Mouse (Mus musculus): ENCODE measurements around the gene Hfe2.

Gene Hfe2

GRCm38 (mm10) chr3:96557694-96558093 lies 32.7 kb downstream of the Hfe2 start, which contains the start of gene Txnip:
Txnip (plus strand) TSS chr3:96557957.
- in situ Hi-C loops (cut with MboI, MseI) = no loop called here

GRCm38 (mm10) chr3:96558159-96558558 lies 33.2 kb downstream of the Hfe2 start:
- in situ Hi-C loops (cut with MboI, MseI) = no loop called here

DNA sequence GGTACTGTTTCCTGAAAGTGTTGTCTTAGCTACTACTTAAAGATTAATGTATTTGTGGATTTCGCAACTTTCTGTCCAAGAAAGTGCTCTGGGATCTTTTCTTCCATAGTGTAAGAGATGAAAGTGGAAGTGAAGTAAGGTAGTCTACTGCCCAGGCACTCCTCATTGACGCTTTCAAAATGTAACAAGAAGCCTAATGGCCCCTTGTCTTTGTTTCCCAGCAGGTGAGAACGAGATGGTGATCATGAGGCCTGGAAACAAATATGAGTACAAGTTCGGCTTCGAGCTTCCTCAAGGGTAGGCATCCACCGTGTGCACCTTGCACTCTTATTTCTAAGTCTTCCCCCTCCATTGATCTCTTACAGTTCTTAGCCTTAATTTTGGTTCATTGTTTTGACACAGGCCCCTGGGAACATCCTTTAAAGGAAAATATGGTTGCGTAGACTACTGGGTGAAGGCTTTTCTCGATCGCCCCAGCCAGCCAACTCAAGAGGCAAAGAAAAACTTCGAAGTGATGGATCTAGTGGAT lies 33.8 kb downstream of the Hfe2 start:
- in situ Hi-C loops (cut with MboI, MseI) = no loop called here

DNA sequence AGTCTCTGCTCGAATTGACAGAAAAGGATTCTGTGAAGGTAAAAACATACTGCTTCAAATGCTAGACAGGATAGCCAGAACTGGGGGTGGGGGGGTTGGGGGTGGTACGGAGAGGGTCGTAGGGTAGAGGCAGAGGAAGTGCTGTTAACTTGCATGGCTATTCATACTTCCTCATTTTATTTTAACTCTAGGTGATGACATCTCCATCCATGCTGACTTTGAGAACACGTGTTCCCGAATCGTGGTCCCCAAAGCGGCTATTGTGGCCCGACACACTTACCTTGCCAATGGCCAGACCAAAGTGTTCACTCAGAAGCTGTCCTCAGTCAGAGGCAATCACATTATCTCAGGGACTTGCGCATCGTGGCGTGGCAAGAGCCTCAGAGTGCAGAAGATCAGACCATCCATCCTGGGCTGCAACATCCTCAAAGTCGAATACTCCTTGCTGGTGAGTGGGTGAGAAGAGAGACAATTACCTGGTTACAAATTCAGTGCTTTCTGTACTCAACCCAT lies 34.5 kb downstream of the Hfe2 start:
- in situ Hi-C loops (cut with MboI, MseI) = no loop called here

DNA sequence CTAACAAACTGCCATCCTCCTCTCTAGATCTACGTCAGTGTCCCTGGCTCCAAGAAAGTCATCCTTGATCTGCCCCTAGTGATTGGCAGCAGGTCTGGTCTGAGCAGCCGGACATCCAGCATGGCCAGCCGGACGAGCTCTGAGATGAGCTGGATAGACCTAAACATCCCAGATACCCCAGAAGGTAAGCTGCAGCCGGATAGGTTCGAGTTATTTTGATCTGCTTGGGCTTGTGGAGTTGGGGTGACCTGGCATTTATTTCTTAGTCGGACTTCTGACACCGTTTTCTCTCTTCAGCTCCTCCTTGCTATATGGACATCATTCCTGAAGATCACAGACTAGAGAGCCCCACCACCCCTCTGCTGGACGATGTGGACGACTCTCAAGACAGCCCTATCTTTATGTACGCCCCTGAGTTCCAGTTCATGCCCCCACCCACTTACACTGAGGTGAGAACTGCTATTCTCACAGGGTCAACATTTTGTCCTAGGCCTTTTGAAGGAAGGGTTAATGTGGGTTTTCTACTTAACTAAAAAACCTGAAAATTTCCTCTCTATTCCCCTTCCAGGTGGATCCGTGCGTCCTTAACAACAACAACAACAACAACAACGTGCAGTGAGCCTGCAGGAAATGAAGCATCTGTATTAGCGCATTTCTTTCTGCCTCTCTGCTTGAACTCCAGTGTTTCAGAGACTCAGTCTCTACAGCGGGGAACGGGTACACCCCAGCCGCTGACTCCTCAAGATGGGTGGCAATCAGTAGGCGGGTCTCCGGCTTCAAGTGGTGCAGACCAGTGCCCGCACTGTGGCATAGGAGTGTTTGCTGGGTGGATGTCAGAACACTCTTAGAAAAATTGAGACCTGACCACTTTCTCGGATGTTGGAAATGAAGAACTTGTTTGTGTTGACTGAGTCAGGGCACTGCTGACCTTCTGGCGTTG lies 35.2 kb downstream of the Hfe2 start:
- in situ Hi-C loops (cut with MboI, MseI) = no loop called here

DNA sequence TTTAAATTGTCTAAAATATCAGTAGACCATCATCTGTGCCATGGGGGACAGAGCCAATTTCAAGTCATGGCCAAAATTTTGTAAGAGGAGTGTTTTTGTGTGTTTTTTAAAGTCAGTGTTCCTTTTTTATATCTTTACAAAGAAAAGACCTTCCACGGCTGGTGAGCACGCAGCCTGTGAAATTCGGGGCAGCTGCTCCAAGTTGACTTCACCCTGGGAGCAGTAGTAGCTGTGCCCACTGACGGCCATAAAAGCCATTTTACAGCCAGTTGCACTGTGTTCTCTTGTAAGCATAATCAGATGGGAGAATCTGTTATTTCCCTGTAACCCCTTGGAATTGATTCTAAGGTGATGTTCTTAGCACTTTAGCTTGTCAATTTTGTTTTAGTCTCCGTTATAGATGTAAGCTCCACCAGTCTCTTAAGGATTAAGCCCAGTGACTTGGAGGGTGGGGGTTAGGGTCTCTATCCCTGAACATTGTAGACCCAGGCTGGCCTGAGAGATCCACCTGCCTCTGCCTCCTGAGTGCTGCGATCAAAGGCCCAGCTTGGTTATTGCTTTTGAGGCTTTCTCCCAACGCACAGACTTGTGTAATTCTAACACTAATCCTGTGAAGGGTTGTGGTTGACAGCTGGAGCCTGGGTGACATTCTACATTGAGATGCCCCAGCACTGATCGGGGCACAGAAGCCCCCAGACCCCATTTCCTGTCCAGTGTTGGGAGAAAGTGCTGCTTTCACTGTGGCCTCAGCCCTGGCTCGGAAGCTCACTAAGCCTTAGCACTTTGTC lies 36.1 kb downstream of the Hfe2 start:
- in situ Hi-C loops (cut with MboI, MseI) = no loop called here

- in situ Hi-C loops (cut with MboI, MseI) = no loop called here
Measured at GRCm38 (mm10) chr3:96561946-96562681, 37.1 kb downstream of the Hfe2 start.

- in situ Hi-C loops (cut with MboI, MseI) = no loop called here
Measured at GRCm38 (mm10) chr3:96563267-96563666, 38.3 kb downstream of the Hfe2 start.

DNA sequence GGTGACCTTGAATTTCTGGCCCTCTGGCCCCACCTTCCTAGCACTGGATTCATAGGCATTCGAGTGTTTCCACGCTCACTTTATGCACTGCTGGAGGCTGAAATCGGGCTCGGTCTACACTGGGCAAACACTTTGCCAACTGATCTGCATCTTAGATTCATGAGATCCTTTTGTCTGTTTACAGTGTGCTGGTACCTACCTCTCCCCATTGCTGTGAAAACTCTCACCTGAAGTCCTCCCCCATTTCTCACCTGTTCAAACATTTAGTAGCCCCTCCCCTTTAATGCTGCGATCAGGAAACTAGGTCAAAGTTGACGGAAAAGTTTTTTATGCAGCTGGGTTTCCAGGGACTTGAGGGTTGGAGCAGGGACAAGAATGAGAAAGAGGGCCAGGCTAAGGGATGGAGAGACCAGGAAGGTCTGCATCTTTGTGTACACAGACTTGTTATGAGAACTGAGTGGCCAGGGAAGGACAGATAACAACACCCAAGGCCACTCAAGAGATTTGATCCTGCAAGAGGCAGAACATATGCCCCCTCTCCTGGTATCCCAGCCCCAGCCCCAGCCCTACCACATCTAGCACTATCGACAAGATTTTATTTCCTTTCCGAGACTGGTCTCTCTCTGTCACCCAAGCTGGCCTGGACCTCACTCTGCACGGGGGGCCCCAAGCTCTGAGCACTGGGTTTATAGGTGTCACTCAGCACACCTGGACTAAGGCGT lies 39.1 kb downstream of the Hfe2 start:
- in situ Hi-C loops (cut with MboI, MseI) = no loop called here

GRCm38 (mm10) chr3:96564633-96565032 lies 39.7 kb downstream of the Hfe2 start:
- in situ Hi-C loops (cut with MboI, MseI) = no loop called here

- in situ Hi-C loops (cut with MboI, MseI) = no loop called here
Measured at GRCm38 (mm10) chr3:96565105-96565504, 40.1 kb downstream of the Hfe2 start.

DNA sequence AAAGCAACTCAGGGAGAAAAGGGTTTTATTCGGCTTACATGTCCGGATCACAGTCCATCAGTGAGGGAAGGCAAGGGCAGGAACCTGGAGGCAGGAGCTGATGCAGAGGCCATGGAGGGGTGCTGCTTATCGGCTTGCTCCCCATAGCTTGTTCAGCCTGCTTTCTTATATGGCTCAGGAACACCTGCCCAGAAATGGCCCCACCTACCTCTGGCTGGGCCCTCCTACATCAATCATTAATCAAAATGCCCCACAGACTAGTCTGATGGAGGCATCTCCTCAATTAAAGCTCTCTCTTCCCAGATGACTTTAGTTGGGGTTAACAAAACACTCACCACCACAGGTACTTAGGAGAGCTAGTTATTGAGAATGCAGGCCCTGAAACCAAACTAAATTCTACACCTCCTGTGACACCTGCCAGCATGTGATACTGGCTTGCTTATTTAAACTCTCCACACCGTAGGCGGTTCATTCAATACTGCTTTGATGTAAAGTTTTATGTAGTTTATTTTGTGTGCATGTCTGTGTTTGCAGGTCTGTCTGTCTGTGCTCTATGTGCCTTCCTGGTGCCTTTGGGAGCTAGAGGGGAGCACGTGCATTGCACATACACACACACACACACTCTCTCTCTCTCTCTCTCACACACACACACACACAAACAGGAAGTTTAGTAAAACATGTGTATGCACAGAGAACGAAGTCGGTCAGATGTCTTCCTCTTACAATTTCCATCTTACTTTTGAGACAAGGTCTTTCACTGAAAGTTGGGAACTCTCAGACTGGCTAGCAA lies 41.9 kb downstream of the Hfe2 start:
- in situ Hi-C loops (cut with MboI, MseI) = no loop called here

DNA sequence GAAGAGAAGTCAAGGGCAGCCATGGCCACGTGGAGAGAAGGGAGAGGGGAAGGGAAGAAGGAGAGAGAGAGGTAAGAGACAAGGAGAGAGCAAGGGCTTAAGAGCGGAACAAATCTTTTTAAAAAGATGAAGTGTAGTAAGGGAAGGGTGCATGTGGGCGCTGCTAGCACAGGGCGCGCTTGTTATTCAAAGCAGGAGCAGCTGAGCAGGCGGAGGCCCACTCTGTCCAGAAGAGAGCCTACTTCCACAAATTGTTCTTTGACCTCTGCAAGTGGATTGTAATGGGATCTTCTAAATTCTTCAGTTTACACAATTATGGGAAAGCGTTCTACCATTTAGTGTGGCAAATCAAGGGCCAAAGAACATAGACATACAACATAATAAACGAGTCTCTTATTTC lies 43.6 kb downstream of the Hfe2 start:
- in situ Hi-C loops (cut with MboI, MseI) = no loop called here

DNA sequence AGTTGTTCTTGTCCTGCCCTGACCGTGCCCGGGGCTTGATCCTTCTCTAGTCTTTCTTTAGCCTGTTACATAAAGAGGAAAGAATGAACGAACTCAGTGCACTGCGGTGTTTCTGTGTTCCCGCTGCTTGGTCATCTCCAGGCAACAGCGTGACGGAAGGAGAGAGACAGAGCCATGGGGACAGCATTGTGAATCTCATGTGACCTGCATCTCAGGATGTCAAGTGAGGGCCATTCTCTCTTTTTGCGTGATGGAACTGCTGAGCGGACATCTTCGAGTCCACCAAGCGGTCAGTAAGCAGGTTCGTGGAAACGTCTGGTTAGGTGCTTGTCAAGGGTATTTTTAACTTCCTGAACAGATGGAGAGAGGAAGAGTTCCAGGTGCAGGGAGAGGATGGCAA lies 44.5 kb downstream of the Hfe2 start:
- in situ Hi-C loops (cut with MboI, MseI) = no loop called here

DNA sequence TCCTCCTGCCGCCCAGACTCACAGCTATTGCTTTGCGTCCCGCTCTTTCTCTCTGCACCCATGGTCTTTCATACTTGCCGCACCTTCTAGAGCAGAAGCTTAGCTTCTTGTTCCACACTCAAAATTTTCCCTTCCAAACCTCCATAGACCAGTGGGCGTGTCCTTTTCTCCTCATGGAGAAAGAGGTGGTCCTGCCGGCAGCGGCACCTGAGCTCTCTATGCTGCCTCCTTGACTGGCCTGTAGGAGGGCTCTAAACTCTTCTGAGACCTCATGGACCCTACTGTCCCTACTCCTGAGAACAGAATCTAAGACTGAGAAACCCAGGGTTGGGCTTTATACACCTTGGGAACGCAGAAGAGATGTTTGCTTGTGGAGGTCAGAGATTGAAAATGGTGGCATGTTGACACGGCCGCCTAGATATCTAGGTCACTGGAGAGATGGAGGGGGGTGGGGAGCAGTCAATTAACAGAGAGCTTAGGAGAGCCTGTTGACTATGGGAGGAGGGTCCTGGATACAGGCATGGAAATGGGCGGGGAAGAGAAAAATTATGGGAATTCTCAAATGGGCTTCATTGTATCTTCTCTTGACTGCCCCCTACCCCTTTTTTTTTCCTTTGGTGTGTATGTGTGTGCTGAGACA lies 45.1 kb downstream of the Hfe2 start:
- in situ Hi-C loops (cut with MboI, MseI) = no loop called here

GRCm38 (mm10) chr3:96570643-96571042 lies 45.7 kb downstream of the Hfe2 start:
- in situ Hi-C loops (cut with MboI, MseI) = no loop called here

DNA sequence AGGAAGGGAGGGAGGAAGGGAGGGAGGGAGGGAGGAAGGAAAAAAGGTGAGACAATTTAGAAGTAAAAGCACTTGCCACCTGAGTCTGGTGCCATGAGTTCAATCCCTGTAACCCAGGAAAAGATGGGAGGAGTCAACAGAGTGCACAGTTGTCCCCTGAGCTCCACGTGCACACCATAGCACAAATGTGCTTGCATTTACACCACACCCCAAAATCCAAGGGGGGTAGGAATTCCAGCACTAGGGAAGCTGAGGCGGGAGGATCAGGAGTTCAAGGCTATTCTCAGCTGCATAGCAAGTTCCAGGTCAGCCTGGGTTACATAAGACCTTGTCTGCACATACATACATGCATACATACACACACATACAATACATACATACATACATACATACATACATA lies 46.4 kb downstream of the Hfe2 start:
- in situ Hi-C loops (cut with MboI, MseI) = no loop called here

DNA sequence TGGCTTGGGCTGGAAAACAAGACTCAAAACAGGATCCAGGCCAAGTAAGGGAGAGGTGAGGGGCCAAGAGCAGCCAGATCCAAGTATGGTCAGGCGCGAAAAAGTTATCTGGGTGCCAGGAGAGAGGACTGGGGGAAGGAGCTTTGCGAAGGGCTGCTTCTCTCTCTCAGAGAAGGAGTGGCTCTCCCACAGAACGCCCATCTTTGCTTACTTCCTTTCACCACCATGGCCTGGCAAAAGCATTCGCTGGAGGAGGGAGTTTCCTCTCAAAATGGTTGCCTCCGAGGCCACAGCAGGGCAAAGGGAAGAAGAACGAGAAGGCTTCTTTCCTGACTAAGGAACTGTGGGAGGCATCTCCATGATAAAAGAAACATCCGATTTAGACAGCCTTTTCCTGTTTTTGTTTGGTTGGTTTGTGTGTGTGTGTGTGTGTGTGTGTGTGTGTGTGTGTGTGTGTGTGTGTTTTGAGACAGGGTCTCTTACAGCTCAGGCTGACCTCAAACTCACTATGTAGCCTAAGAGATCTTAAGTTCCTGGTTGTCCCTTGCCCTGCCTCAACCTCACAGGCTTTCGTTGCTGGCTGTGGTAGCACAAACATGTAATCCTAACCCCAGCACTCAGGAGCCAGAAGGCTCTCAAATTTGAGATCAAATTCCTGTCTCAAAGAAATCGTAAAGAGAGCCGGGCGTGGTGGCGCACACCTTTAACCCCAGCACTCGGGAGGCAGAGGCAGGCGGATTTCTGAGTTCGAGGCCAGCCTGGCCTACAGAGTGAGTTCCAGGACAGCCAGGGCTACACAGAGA lies 47.1 kb downstream of the Hfe2 start:
- in situ Hi-C loops (cut with MboI, MseI) = no loop called here

Data from T-helper 1 cell (primary cell).